Mouse (Mus musculus): ENCODE data around the gene Dab1. TPM values are rescaled to one million over a fixed set of nuclear protein-coding genes. Genes with fewer than 3 reads are reported as not detected.

The Dab1 gene
- polyA plus RNA-seq, 1 experiment from 2014 or later, result 1.3 TPM

GRCm38 (mm10) chr4:103620590-103621155 lies 1.5 kb downstream of the Dab1 start:
- Histone ChIP-seq H3K27me3 (ENCODE audit: control insufficient read depth, insufficient read depth, low read depth, low read length) (peaks cover 24% of the 10 kb centered on the region), H3K4me1 (ENCODE audit: control insufficient read depth, low read depth, low read length) (no peaks in the 10 kb centered on the region), H3K9me3 (replicated peaks; ENCODE audit: control insufficient read depth, low read length) (no peaks in the 10 kb centered on the region)

GRCm38 (mm10) chr4:103621586-103621985 lies 2.4 kb downstream of the Dab1 start:
- no peak overlapping the region for H3K27ac ChIP-seq (ENCODE audit: low read length)
- H3K9ac ChIP-seq (ENCODE audit: low read depth, low read length), result no peak overlapping the region
- ATAC-seq (ENCODE audit: low read depth), result no peak
- no peak overlapping the region for H3K4me3 ChIP-seq (ENCODE audit: low read depth, low read length)
- no peaks in the 10 kb centered on the region for H3K9me3 ChIP-seq (replicated peaks; ENCODE audit: control insufficient read depth, low read length)
- 16% methylated on average over 5 of the region's 5 CpGs for WGBS (ENCODE audit: insufficient replicate concordance)
- H3K36me3 ChIP-seq (ENCODE audit: control insufficient read depth, insufficient read depth), result no peaks in the 10 kb centered on the region
- no peaks in the 10 kb centered on the region for H3K4me1 ChIP-seq (ENCODE audit: control insufficient read depth, low read depth, low read length)
- peaks cover 24% of the 10 kb centered on the region for H3K27me3 ChIP-seq (ENCODE audit: control insufficient read depth, insufficient read depth, low read depth, low read length)
- H3K4me2 ChIP-seq (ENCODE audit: low read depth, low read length), result no peak overlapping the region

More at GRCm38 (mm10) chr4:103620590-103621155, 1.5 kb downstream of the Dab1 start:
- 19% methylated on average over 18 of the region's 18 CpGs for WGBS (ENCODE audit: insufficient replicate concordance)
- no peak for ATAC-seq (ENCODE audit: low read depth)
- Histone ChIP-seq H3K9ac (ENCODE audit: low read depth, low read length) (no peak overlapping the region), H3K4me3 (ENCODE audit: low read depth, low read length) (no peak overlapping the region), H3K36me3 (ENCODE audit: control insufficient read depth, insufficient read depth) (no peaks in the 10 kb centered on the region), H3K4me2 (ENCODE audit: low read depth, low read length) (no peak overlapping the region), H3K27ac (ENCODE audit: low read length) (no peak overlapping the region)

- Histone ChIP-seq H3K9ac (ENCODE audit: low read depth, low read length) (no peak overlapping the region), H3K9me3 (replicated peaks; ENCODE audit: control insufficient read depth, low read length) (no peaks in the 10 kb centered on the region), H3K27ac (ENCODE audit: low read length) (no peak overlapping the region), H3K4me2 (ENCODE audit: low read depth, low read length) (no peak overlapping the region), H3K27me3 (ENCODE audit: control insufficient read depth, insufficient read depth, low read depth, low read length) (no peaks in the 10 kb centered on the region), H3K36me3 (ENCODE audit: control insufficient read depth, insufficient read depth) (no peaks in the 10 kb centered on the region), H3K4me1 (ENCODE audit: control insufficient read depth, low read depth, low read length) (no peaks in the 10 kb centered on the region), H3K4me3 (ENCODE audit: low read depth, low read length) (no peak overlapping the region)
- ATAC-seq (ENCODE audit: low read depth), result no peak
- WGBS (ENCODE audit: insufficient replicate concordance), result 46% methylated on average over 4 of the region's 4 CpGs
These were observed 11.0 kb downstream of the Dab1 start for GRCm38 (mm10) chr4:103630177-103630576.

GRCm38 (mm10) chr4:103636168-103636776 lies 17.1 kb downstream of the Dab1 start:
- no peak overlapping the region for H3K9ac ChIP-seq (ENCODE audit: low read depth, low read length)
- no peaks in the 10 kb centered on the region for H3K27me3 ChIP-seq (ENCODE audit: control insufficient read depth, insufficient read depth, low read depth, low read length)
- no peak overlapping the region for H3K4me2 ChIP-seq (ENCODE audit: low read depth, low read length)
- 58% methylated on average over 5 of the region's 5 CpGs for WGBS (ENCODE audit: insufficient replicate concordance)
- H3K4me3 ChIP-seq (ENCODE audit: low read depth, low read length), result no peak overlapping the region
- H3K36me3 ChIP-seq (ENCODE audit: control insufficient read depth, insufficient read depth), result no peaks in the 10 kb centered on the region
- no peak for ATAC-seq (ENCODE audit: low read depth)
- H3K9me3 ChIP-seq (replicated peaks; ENCODE audit: control insufficient read depth, low read length), result no peaks in the 10 kb centered on the region
- H3K4me1 ChIP-seq (ENCODE audit: control insufficient read depth, low read depth, low read length), result no peaks in the 10 kb centered on the region
- no peak overlapping the region for H3K27ac ChIP-seq (ENCODE audit: low read length)

- Histone ChIP-seq H3K36me3 (ENCODE audit: control insufficient read depth, insufficient read depth) (no peaks in the 10 kb centered on the region), H3K9me3 (replicated peaks; ENCODE audit: control insufficient read depth, low read length) (no peaks in the 10 kb centered on the region), H3K4me3 (ENCODE audit: low read depth, low read length) (no peak overlapping the region), H3K27me3 (ENCODE audit: control insufficient read depth, insufficient read depth, low read depth, low read length) (no peaks in the 10 kb centered on the region), H3K4me1 (ENCODE audit: control insufficient read depth, low read depth, low read length) (no peaks in the 10 kb centered on the region), H3K9ac (ENCODE audit: low read depth, low read length) (no peak overlapping the region), H3K4me2 (ENCODE audit: low read depth, low read length) (no peak overlapping the region), H3K27ac (ENCODE audit: low read length) (no peak overlapping the region)
- WGBS (ENCODE audit: insufficient replicate concordance), result 47% methylated on average over 9 of the region's 9 CpGs
- no peak for ATAC-seq (ENCODE audit: low read depth)
These were observed 29.2 kb downstream of the Dab1 start for GRCm38 (mm10) chr4:103648209-103648896.

GRCm38 (mm10) chr4:103655740-103656139 lies 36.6 kb downstream of the Dab1 start:
- no peaks in the 10 kb centered on the region for H3K4me1 ChIP-seq (ENCODE audit: control insufficient read depth, low read depth, low read length)
- 28% methylated on average over 6 of the region's 6 CpGs for WGBS (ENCODE audit: insufficient replicate concordance)
- no peak overlapping the region for H3K4me2 ChIP-seq (ENCODE audit: low read depth, low read length)
- no peak overlapping the region for H3K4me3 ChIP-seq (ENCODE audit: low read depth, low read length)
- H3K27me3 ChIP-seq (ENCODE audit: control insufficient read depth, insufficient read depth, low read depth, low read length), result no peaks in the 10 kb centered on the region
- H3K9me3 ChIP-seq (replicated peaks; ENCODE audit: control insufficient read depth, low read length), result no peaks in the 10 kb centered on the region
- no peak for ATAC-seq (ENCODE audit: low read depth)
- H3K9ac ChIP-seq (ENCODE audit: low read depth, low read length), result no peak overlapping the region
- H3K36me3 ChIP-seq (ENCODE audit: control insufficient read depth, insufficient read depth), result no peaks in the 10 kb centered on the region
- H3K27ac ChIP-seq (ENCODE audit: low read length), result no peak overlapping the region

- Histone ChIP-seq H3K36me3 (ENCODE audit: control insufficient read depth, insufficient read depth) (no peaks in the 10 kb centered on the region), H3K9ac (ENCODE audit: low read depth, low read length) (no peak overlapping the region), H3K4me1 (ENCODE audit: control insufficient read depth, low read depth, low read length) (no peaks in the 10 kb centered on the region), H3K27me3 (ENCODE audit: control insufficient read depth, insufficient read depth, low read depth, low read length) (no peaks in the 10 kb centered on the region), H3K4me3 (ENCODE audit: low read depth, low read length) (no peak overlapping the region), H3K27ac (ENCODE audit: low read length) (no peak overlapping the region), H3K4me2 (ENCODE audit: low read depth, low read length) (no peak overlapping the region), H3K9me3 (replicated peaks; ENCODE audit: control insufficient read depth, low read length) (no peaks in the 10 kb centered on the region; the same call in 1 of the 2 replicates)
- no peak for ATAC-seq (ENCODE audit: low read depth)
- 55% methylated on average over 1 of the region's 1 CpGs for WGBS (ENCODE audit: insufficient replicate concordance)
These were observed 42.2 kb downstream of the Dab1 start for GRCm38 (mm10) chr4:103661386-103661785.

- no peak for ATAC-seq (ENCODE audit: low read depth)
- Histone ChIP-seq H3K27me3 (ENCODE audit: control insufficient read depth, insufficient read depth, low read depth, low read length) (no peaks in the 10 kb centered on the region), H3K36me3 (ENCODE audit: control insufficient read depth, insufficient read depth) (no peaks in the 10 kb centered on the region), H3K9ac (ENCODE audit: low read depth, low read length) (no peak overlapping the region), H3K4me3 (ENCODE audit: low read depth, low read length) (no peak overlapping the region), H3K4me1 (ENCODE audit: control insufficient read depth, low read depth, low read length) (no peaks in the 10 kb centered on the region), H3K27ac (ENCODE audit: low read length) (no peak overlapping the region), H3K9me3 (replicated peaks; ENCODE audit: control insufficient read depth, low read length) (no peaks in the 10 kb centered on the region), H3K4me2 (ENCODE audit: low read depth, low read length) (no peak overlapping the region)
- 48% methylated on average over 4 of the region's 4 CpGs for WGBS (ENCODE audit: insufficient replicate concordance)
These were observed 48.3 kb downstream of the Dab1 start for GRCm38 (mm10) chr4:103667438-103667837.

GRCm38 (mm10) chr4:103677195-103677594 lies 58.0 kb downstream of the Dab1 start:
- H3K4me3 ChIP-seq (ENCODE audit: low read depth, low read length), result no peak overlapping the region
- H3K4me2 ChIP-seq (ENCODE audit: low read depth, low read length), result no peak overlapping the region
- no peaks in the 10 kb centered on the region for H3K9me3 ChIP-seq (replicated peaks; ENCODE audit: control insufficient read depth, low read length)
- H3K4me1 ChIP-seq (ENCODE audit: control insufficient read depth, low read depth, low read length), result no peaks in the 10 kb centered on the region
- no peak overlapping the region for H3K27ac ChIP-seq (ENCODE audit: low read length)
- no peaks in the 10 kb centered on the region for H3K36me3 ChIP-seq (ENCODE audit: control insufficient read depth, insufficient read depth)
- H3K9ac ChIP-seq (ENCODE audit: low read depth, low read length), result no peak overlapping the region
- no peaks in the 10 kb centered on the region for H3K27me3 ChIP-seq (ENCODE audit: control insufficient read depth, insufficient read depth, low read depth, low read length)
- ATAC-seq (ENCODE audit: low read depth), result no peak
- 22% methylated on average over 1 of the region's 1 CpGs for WGBS (ENCODE audit: insufficient replicate concordance)

Data from liver, embryonic 16.5 days (tissue).